Mouse (Mus musculus): ENCODE measurements around the gene Ccdc57. TPM values are rescaled to one million over a fixed set of nuclear protein-coding genes. Genes with fewer than 3 reads are reported as not detected.

The Ccdc57 gene
- polyA plus RNA-seq, 1 experiment from 2014 or later: 7.2 TPM

- Histone ChIP-seq H3K4me1 (ENCODE audit: insufficient read depth) (peaks cover under 1% of the 10 kb centered on the region; the same call in 1 of the 2 replicates), H3K4me2 (no peak overlapping the region), H3K27ac (ENCODE audit: low read depth) (no peak overlapping the region), H3K9me3 (ENCODE audit: low read depth, low read length) (no peaks in the 10 kb centered on the region), H3K36me3 (ENCODE audit: insufficient read depth) (peaks cover 48% of the 10 kb centered on the region), H3K27me3 (ENCODE audit: insufficient read depth, low read length) (no peaks in the 10 kb centered on the region), H3K9ac (no peak overlapping the region), H3K4me3 (ENCODE audit: low read depth, low read length) (no peak overlapping the region)
- no peak for ATAC-seq (ENCODE audit: insufficient read depth)
- 56% methylated on average over 4 of the region's 4 CpGs for WGBS
- no peak for DNase-seq
- no peak for TF ChIP-seq CTCF (IDR thresholded peaks at IDR 0.05; ENCODE audit: low read depth)
Measured at GRCm38 (mm10) chr11:120804769-120805168, 127.9 kb downstream of the Ccdc57 start.

DNA sequence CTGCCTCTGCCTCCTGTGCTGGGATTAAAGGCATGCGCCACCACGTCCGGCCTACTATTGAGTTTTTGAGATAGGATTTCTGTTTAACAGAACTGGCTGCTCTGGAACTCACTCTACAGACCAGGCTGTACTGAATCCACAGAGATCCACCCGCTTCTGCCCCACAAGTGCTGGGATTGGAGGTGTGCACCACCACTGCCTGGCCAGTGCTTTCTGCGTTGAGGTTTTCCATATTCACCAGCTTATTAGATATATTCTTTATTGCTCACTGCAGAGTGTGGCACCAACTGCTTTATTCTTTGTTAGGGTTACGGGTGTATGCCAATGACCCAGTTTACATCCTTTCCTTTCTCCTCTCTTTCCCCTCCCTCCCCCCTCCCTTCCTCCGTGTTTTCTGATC, 128.4 kb downstream of the Ccdc57 start:
- Histone ChIP-seq H3K4me3 (ENCODE audit: low read depth, low read length) (no peak overlapping the region), H3K9ac (no peak overlapping the region), H3K9me3 (ENCODE audit: low read depth, low read length) (no peaks in the 10 kb centered on the region), H3K27ac (ENCODE audit: low read depth) (no peak overlapping the region), H3K4me1 (ENCODE audit: insufficient read depth) (peaks cover 4% of the 10 kb centered on the region; the same call in 1 of the 2 replicates), H3K36me3 (ENCODE audit: insufficient read depth) (peaks cover 43% of the 10 kb centered on the region), H3K27me3 (ENCODE audit: insufficient read depth, low read length) (no peaks in the 10 kb centered on the region), H3K4me2 (no peak overlapping the region)
- no peak for TF ChIP-seq CTCF (IDR thresholded peaks at IDR 0.05; ENCODE audit: low read depth)
- ATAC-seq (ENCODE audit: insufficient read depth) (no peak), DNase-seq (no peak)
- WGBS: 73% methylated on average over 7 of the region's 7 CpGs

GRCm38 (mm10) chr11:120800061-120800904, 132.4 kb downstream of the Ccdc57 start:
- ATAC-seq (ENCODE audit: insufficient read depth) (peak; percentile 66), DNase-seq (peak; percentile 96)
- peak; percentile 94 for TF ChIP-seq CTCF (IDR thresholded peaks at IDR 0.05; ENCODE audit: low read depth)
- H3K4me3 ChIP-seq (ENCODE audit: low read depth, low read length): 0 out of 2 replicates have a peak overlapping the region, but pooled peaks have one; percentile 0
- 11% methylated on average over 10 of the region's 10 CpGs for WGBS
- peaks cover 8% of the 10 kb centered on the region for H3K4me1 ChIP-seq (ENCODE audit: insufficient read depth)
- H3K9ac ChIP-seq: no peak overlapping the region
- no peaks in the 10 kb centered on the region for H3K27me3 ChIP-seq (ENCODE audit: insufficient read depth, low read length)
- H3K36me3 ChIP-seq (ENCODE audit: insufficient read depth): peaks cover 3% of the 10 kb centered on the region; the same call in 1 of the 2 replicates
- H3K9me3 ChIP-seq (ENCODE audit: low read depth, low read length): no peaks in the 10 kb centered on the region
- H3K4me2 ChIP-seq: no peak overlapping the region; the same call in 1 of the 2 replicates
- peak overlapping the region; percentile 54; the same call in 1 of the 2 replicates for H3K27ac ChIP-seq (ENCODE audit: low read depth)

DNA sequence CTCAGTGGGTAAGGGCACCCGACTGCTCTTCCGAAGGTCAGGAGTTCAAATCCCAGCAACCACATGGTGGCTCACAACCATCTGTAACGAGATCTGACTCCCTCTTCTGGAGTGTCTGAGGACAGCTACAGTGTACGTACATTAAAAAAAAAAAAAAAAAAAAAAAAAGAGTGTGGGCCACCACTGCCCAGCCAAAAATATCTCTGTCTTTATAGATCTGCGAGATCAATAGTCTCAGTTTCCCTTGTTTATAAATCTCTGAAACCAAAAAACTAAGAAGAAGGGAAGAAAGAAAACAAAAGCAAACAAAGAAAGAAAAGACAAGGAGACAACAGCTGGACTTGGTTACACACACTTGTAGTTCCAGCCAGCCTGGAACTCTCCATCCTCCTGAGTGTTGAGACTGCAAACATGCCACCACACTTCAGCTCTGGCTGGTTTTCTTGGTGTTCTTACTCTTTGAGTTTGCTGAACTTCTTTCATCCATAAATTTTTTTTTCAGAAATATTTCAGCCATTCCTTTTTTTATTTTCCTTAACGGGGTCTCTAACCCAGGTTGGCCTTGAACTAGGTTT, 133.3 kb downstream of the Ccdc57 start:
- peaks cover 10% of the 10 kb centered on the region for H3K4me1 ChIP-seq (ENCODE audit: insufficient read depth)
- H3K9ac ChIP-seq: no peak overlapping the region
- H3K27ac ChIP-seq (ENCODE audit: low read depth): no peak overlapping the region
- no peaks in the 10 kb centered on the region for H3K9me3 ChIP-seq (ENCODE audit: low read depth, low read length)
- ATAC-seq (ENCODE audit: insufficient read depth): no peak
- H3K36me3 ChIP-seq (ENCODE audit: insufficient read depth): peaks cover 6% of the 10 kb centered on the region
- H3K4me3 ChIP-seq (ENCODE audit: low read depth, low read length): no peak overlapping the region
- TF ChIP-seq CTCF (IDR thresholded peaks at IDR 0.05; ENCODE audit: low read depth): no peak
- H3K4me2 ChIP-seq: no peak overlapping the region; the same call in 1 of the 2 replicates
- no peak for DNase-seq
- H3K27me3 ChIP-seq (ENCODE audit: insufficient read depth, low read length): no peaks in the 10 kb centered on the region
- 58% methylated on average over 6 of the region's 6 CpGs for WGBS

DNA sequence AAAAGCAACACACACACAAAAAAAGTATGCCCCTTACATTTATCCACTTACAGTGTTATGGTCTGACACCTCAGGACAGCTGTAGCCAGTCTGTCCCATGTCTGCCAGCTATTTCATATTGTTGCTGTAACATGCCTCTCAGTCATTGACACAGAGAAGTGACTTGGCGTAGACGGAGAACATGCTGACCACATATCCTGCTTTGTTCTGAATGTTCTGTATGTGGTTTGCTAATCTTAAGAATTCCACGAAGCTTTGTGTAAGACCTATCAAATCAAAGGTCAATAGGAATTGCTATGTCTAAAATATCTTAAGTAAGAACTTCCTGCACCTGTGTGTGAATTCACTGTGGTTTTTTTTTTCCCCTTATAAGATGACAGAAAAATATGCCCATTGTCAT, 134.4 kb downstream of the Ccdc57 start:
- no peak for ATAC-seq (ENCODE audit: insufficient read depth)
- peaks cover 10% of the 10 kb centered on the region for H3K4me1 ChIP-seq (ENCODE audit: insufficient read depth)
- H3K9me3 ChIP-seq (ENCODE audit: low read depth, low read length): no peaks in the 10 kb centered on the region
- no peaks in the 10 kb centered on the region for H3K27me3 ChIP-seq (ENCODE audit: insufficient read depth, low read length)
- no peak overlapping the region for H3K4me3 ChIP-seq (ENCODE audit: low read depth, low read length)
- no peak for DNase-seq
- H3K9ac ChIP-seq: no peak overlapping the region
- peaks cover 18% of the 10 kb centered on the region for H3K36me3 ChIP-seq (ENCODE audit: insufficient read depth)
- H3K27ac ChIP-seq (ENCODE audit: low read depth): no peak overlapping the region
- 73% methylated on average over 3 of the region's 3 CpGs for WGBS
- TF ChIP-seq CTCF (IDR thresholded peaks at IDR 0.05; ENCODE audit: low read depth): no peak
- H3K4me2 ChIP-seq: no peak overlapping the region

GRCm38 (mm10) chr11:120796614-120796946, 136.1 kb downstream of the Ccdc57 start:
- Histone ChIP-seq H3K4me2 (peak overlapping the region; percentile 96), H3K27ac (ENCODE audit: low read depth) (peak overlapping the region; percentile 80; the same call in 1 of the 2 replicates), H3K4me3 (ENCODE audit: low read depth, low read length) (peak overlapping the region; percentile 100), H3K9ac (peak overlapping the region; percentile 93), H3K36me3 (ENCODE audit: insufficient read depth) (peaks cover 34% of the 10 kb centered on the region), H3K9me3 (ENCODE audit: low read depth, low read length) (no peaks in the 10 kb centered on the region), H3K4me1 (ENCODE audit: insufficient read depth) (peaks cover 10% of the 10 kb centered on the region), H3K27me3 (ENCODE audit: insufficient read depth, low read length) (no peaks in the 10 kb centered on the region)
- no peak for DNase-seq
- no peak for TF ChIP-seq CTCF (IDR thresholded peaks at IDR 0.05; ENCODE audit: low read depth)
- 28% methylated on average over 8 of the region's 8 CpGs for WGBS
- ATAC-seq (ENCODE audit: insufficient read depth): peak; percentile 26
